Mouse (Mus musculus) neutrophil, adult 65 days (primary cell): ENCODE measurements around the gene P4htm. TPM values are rescaled to one million over a fixed set of nuclear protein-coding genes. Genes with fewer than 3 reads are reported as not detected.

Experiments used
- total RNA-seq: library from RNA; stranded (reverse); gene quantifications from 2 replicates; pipeline ENCODE4 v1.2.4, GENCODE M21; 2023

The P4htm gene
- 0.43 and 0.66 TPM in 2 replicates for total RNA-seq

DNA sequence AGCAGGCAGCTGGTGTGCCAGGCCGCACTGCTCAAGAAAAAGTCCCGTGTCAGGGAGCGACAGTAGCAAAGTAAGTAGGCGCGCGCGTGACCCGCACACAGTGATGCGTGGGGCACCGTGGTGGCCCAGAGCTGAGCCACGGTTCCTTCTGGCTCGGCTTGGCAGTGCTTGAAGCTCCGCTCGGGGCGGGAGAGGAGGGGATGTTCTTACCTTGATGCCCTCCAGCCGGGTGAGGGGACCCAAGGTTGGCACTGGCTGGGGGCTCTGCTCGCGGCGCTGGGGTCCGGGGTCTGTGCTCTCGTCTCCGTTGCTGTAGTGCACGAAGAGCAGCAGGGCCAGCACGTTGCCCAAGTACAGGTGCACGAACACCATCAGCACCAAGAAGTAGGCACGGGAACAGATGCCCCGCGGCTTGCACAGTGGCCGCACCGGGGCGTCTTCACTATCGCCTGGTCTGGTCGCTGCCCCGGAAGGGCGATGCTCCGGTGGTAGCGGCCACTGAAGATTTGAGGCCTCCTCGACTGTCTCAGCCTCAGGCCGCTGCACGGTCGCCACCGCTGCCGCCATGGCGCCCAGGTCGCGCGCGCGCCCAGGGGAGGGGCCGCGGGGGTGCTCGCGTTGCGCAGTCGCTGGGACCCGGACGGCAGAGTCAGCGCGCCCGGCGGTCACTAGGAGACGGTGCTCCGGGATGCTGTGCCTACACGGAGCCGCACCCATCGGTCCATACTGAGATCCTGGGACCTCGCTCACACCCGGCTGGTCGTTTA is at the start of gene P4htm:
TSS of gene P4htm (minus strand) at position 670 of the 767 bp plus-strand sequence.

DNA sequence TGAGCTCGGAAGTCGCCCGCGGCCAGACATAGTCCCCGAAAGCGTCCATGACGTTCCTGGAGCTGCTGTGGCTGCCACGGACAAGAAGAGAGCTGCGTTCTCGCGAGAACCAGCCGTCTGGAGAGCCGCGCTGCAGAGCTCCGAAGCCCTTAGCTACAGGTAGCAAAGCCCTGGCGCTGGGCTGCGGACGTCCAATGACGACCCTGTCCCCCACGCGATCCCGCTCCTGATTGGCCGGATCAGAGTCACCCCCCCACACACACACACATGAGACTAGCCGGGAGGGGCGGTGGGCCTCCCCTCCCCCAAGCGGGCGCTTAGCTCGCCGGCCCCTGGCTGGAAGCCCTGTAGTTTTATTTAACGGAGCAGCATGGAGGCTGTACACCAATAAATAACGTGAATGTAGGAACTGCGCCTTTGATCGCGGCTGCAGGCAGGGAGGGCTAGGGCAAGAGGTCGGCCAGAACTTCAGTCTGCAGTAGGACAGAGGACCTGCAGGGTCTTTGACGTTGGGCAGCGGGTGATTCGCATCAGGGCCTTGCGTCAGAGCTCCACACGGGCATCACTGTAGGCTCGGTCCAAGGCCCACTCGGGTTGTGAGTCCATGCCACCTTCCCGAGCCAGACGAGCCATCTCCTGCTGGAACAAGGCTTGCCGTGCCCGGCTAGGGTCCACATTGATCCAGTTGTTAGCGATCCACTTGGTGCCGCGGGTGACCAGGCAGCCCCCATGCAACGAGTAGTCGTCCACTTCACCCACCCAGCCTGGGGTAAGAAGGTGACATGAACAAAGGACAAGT is 18.7 kb downstream of the P4htm start, which contains the start of gene Wdr6:
TSS of gene Wdr6 (minus strand) at position 195 of the 799 bp plus-strand sequence.

DNA sequence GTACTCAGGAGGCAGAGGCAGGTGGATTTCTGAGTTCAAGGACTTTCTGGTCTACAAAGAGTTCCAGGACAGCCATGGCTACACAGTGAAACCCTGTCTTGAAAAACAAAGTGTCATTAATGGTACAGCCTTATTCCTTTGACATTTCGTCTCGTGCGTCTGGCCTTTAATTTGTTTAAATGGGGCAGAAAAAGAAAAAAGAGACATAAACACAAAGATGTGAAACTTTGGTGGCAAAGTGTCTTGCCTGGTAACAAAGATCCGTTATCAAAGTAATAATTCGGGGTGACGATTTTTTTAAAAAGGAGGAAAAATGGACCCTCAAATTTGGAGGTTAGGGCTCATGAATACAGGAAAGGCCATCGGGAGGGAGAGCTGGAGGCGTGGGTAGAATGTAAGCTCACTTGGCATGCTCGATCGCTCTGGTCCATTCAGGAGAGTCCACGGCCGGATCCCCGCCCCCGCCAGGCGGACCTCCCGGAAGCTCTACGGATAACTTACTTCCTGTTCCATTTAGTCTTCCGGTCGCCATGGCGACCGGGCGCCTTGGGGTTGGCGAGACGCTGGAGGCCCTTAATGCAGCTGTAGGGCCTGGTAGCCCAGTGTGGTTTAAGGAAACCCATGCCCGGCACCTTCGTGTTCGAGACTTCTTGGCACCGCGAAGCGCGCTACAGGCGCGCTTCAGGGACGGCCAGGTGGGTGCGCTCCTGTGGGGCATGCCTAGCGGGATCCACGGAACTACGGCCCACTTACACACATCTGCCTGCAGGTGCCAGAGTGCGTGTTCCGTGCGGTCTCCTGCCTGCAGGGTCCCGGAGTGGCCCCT is 27.9 kb downstream of the P4htm start, which contains the start of gene Dalrd3:
TSS of gene Dalrd3 (plus strand) at position 506 of the 826 bp plus-strand sequence.

DNA sequence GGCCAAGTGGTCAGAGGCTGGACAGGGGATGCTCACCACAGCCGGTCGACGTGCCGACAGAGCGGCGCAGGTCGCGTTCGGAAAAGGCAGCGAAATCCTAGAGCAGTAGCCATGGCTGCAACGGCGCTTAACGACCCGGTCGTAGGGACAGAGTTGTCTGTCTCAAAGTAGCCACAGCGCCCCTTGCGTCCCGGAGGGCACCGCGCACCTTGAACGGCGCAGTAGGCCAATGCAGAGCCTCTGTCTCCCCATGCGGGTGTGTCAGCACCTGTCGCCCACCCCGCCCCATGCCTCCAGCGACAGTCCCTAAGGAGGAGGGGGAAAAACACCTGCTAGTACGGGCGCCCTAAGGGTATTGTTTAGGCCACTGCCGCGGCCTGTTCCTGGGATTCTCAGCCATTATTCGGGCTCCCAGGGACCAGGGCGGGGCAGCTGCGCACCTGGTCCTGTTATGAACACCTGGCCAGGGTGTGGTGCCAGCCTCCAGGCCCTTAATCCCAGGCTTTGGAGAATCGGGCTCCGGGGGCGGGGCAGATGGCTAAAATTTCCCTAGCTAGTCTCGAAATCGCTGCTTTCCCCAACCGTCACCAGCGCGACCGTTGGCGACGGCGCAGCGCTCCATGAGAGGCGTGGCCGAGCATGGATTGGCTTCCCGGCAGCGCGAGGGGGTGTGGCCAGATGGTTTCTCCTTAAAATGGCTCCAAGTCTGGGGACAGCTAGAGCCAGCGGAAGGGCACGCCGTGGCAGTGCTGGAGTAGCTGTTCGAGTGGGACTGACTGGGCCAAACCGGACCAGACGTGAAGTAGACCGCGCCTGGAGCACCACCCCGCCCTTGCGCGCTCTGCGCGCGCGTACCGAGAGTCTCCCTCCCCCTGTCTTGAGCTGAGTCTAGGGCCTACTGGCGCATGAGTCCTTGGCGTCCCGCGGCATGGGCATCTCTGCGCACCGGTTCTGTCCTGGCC is 30.4 kb downstream of the P4htm start, which contains the start of gene Ndufaf3:
TSS of gene Ndufaf3 (minus strand) at position 620 of the 962 bp plus-strand sequence.

DNA sequence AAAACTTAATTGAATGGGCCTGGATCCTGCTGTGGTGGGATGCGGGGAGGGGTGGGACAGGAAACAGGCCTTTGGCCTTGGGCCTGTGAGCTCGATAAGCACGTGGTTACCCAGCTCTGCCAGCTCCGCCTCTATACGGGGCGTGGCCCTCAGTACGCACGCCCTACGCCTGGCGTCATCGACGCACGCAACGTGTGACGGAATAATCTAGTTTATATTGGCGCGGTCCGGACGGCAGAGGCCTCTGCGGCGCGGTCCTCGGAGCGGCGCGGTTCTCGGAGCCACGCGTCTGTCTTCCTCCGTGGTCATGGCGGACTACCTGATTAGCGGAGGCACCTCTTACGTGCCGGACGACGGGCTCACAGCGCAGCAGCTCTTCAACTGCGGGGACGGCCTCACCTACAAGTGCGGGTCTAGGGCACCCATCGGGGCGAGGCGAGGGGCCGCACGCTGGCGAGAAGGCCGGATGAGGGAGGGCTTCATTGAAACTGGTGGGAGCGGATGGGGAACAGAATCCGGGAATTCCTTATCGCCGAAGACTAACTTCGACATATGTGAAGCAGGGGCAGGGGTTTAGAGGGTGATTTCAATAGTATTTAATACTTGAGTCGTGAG is 37.1 kb downstream of the P4htm start, which contains the start of gene Impdh2:
TSS of gene Impdh2 (plus strand) at position 60 of the 615 bp plus-strand sequence.

Other genes with a start within 250 kb of the P4htm start
- gene Usp4, start 249.8 kb downstream of the P4htm start, total RNA-seq = 127 and 168 TPM in 2 replicates
- 1.1 and 1.5 TPM in 2 replicates for gene 1700102P08Rik, start 204.9 kb downstream of the P4htm start, total RNA-seq
- not detected in 2 replicates for gene Ccdc36, start 169.2 kb downstream of the P4htm start, total RNA-seq
- gene BC048562, start 161.2 kb downstream of the P4htm start, total RNA-seq = not detected in 2 replicates
- gene Ccdc71, start 137.1 kb downstream of the P4htm start, total RNA-seq = 9.9 and 10.5 TPM in 2 replicates
- gene Klhdc8b, start 136.1 kb downstream of the P4htm start, total RNA-seq = 0.59 and 1.6 TPM in 2 replicates
- 0.44 and 0.79 TPM in 2 replicates for gene Lamb2, start 117.9 kb downstream of the P4htm start, total RNA-seq
- gene Usp19, start 107.1 kb downstream of the P4htm start, total RNA-seq = 228 and 301 TPM in 2 replicates
- gene Qars, start 90.0 kb downstream of the P4htm start, total RNA-seq = 107 and 121 TPM in 2 replicates
- 116 and 150 TPM in 2 replicates for gene Qrich1, start 80.9 kb downstream of the P4htm start, total RNA-seq
- gene Impdh2, start 37.4 kb downstream of the P4htm start, total RNA-seq = 71.0 and 72.2 TPM in 2 replicates
- gene Ndufaf3, start 30.2 kb downstream of the P4htm start, total RNA-seq = 21.4 and 26.7 TPM in 2 replicates
- gene Dalrd3, start 27.8 kb downstream of the P4htm start, total RNA-seq = 23.0 and 31.6 TPM in 2 replicates
- gene Wdr6, start 18.9 kb downstream of the P4htm start, total RNA-seq = 2.0 and 3.8 TPM in 2 replicates
- gene Arih2, start 51.7 kb upstream of the P4htm start, total RNA-seq = 164 and 261 TPM in 2 replicates
- gene Slc25a20, start 64.4 kb upstream of the P4htm start, total RNA-seq = 26.1 and 28.4 TPM in 2 replicates
- 10.8 and 13.2 TPM in 2 replicates for gene Prkar2a, start 91.6 kb upstream of the P4htm start, total RNA-seq
- 41.5 and 54.6 TPM in 2 replicates for gene Ip6k2, start 186.1 kb upstream of the P4htm start, total RNA-seq
- 6.0 and 8.7 TPM in 2 replicates for gene Nckipsd, start 210.7 kb upstream of the P4htm start, total RNA-seq
- gene Celsr3, start 228.7 kb upstream of the P4htm start, total RNA-seq = 78.0 and 149 TPM in 2 replicates